In the genomic region with DNA sequence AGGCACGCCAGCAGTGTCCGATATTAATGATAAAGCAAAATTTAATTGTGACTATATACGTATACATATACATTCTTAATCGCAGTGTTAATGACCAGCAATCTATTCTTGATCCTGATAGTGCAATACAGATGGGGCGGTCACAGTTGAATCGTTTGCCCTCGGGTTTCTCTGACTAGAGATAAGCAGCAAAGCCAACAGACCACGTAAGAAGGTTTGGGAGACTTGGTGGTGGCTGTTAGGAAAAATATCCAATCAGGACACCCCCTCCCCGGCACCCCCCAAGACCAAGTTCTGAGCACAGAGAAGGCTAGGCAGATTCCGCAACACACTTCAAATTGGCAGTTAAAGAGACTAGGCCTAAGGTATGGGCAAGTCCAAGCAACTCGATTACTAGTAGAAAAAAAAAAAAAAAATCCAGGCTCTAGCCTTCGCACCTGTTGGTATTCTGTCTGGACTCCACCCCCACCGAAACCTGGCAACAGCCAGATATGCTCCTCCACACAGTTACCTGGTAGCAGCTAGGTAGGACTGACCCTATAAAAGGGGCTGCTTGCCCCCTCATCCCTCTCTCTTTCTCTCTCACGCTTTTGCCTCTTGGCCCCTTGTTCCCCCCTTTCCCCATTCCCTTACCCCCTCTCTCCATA, we compare ENCODE assay signal across 8 mouse cellular contexts. TPM values are rescaled to one million over a fixed set of nuclear protein-coding genes. Genes with fewer than 3 reads are reported as not detected.
DNase-seq lines count a peak whose midpoint lies in the region; ATAC-seq and TF ChIP-seq lines count a peak whose summit lies in the region.

No protein-coding gene starts in this region.

- peaks cover 1% of the 10 kb centered on the region; the same call in 1 of the 2 replicates for H3K4me1 ChIP-seq in heart, adult 2 months (ENCODE audit: control insufficient read depth, insufficient read depth, low read length)
- H3K4me1 ChIP-seq in liver, embryonic 13.5 days (replicated peaks): peaks cover 32% of the 10 kb centered on the region

- H3K9me3 ChIP-seq in liver, embryonic 13.5 days (replicated peaks): no peaks in the 10 kb centered on the region

- intact Hi-C loops in heart, adult 2 months (cut with DNase I): loop anchor here (2.0 to 5.0 kb wide), 3 partner anchors 34 to 62 kb away; partner anchors contain the start of genes Surf1, Surf2 and Surf6

- TF ChIP-seq CTCF in heart, adult 2 months (IDR thresholded peaks at IDR 0.05): no peak
- no peak for TF ChIP-seq CTCF in C2C12 (IDR thresholded peaks at IDR 0.05; ENCODE audit: control insufficient read depth, insufficient read depth, insufficient read length)

- peaks cover 18% of the 10 kb centered on the region for H3K79me3 ChIP-seq in C2C12 (ENCODE audit: low read depth)

- TF ChIP-seq POLR2A in heart, adult 2 months (IDR thresholded peaks at IDR 0.05; ENCODE audit: insufficient read depth, low read depth, low read length): no peak; the same call in 1 of the 2 replicates

- peaks cover 2% of the 10 kb centered on the region; the same call in 1 of the 2 replicates for H3K36me3 ChIP-seq in heart, adult 2 months (ENCODE audit: control insufficient read depth, insufficient read depth, low read length)
- H3K36me3 ChIP-seq in C2C12 (ENCODE audit: control insufficient read depth, insufficient read depth): peaks cover 31% of the 10 kb centered on the region
- H3K36me3 ChIP-seq in liver, embryonic 13.5 days: peaks cover 24% of the 10 kb centered on the region

- H3K79me2 ChIP-seq in heart, adult 2 months (replicated peaks; ENCODE audit: control insufficient read depth, insufficient read depth, low read length): no peaks in the 10 kb centered on the region
- H3K79me2 ChIP-seq in C2C12 (ENCODE audit: control insufficient read depth, insufficient read depth): peaks cover 43% of the 10 kb centered on the region

- ATAC-seq in erythroid progenitor cell, adult 5-6 weeks (replicated peaks; ENCODE audit: low FRiP score, poor library complexity, severe bottlenecking): peak; percentile 22; the same call in 1 of the 2 replicates
- ATAC-seq in liver, embryonic 13.5 days (ENCODE audit: low read depth): peak; percentile 1; the same call in 1 of the 2 replicates
- ATAC-seq in CD4-positive, CD25-positive, alpha-beta regulatory T cell, adult 4 months: no peak

- no peak for TF ChIP-seq EP300 in heart, adult 2 months (IDR thresholded peaks at IDR 0.05; ENCODE audit: insufficient read depth, low read depth, low read length)

- H3K4me3 ChIP-seq in heart, adult 2 months: peak overlapping the region; percentile 99
- H3K4me3 ChIP-seq in C2C12 (ENCODE audit: insufficient read depth, poor library complexity, severe bottlenecking): peak overlapping the region; percentile 92
- peak overlapping the region; percentile 87 for H3K4me3 ChIP-seq in liver, embryonic 13.5 days (replicated peaks)

- no peaks in the 10 kb centered on the region for H3K27me3 ChIP-seq in heart, adult 2 months (ENCODE audit: control insufficient read depth, insufficient read depth, low read length)
- peaks cover 2% of the 10 kb centered on the region for H3K27me3 ChIP-seq in C2C12 (ENCODE audit: control insufficient read depth, insufficient read depth, insufficient read length)
- H3K27me3 ChIP-seq in liver, embryonic 13.5 days: no peaks in the 10 kb centered on the region

- peak overlapping the region; percentile 12 for H3K9ac ChIP-seq in heart, adult 2 months (ENCODE audit: low read depth, low read length)
- peak overlapping the region; percentile 89 for H3K9ac ChIP-seq in liver, embryonic 13.5 days

- H3K4me2 ChIP-seq in liver, embryonic 13.5 days: peak overlapping the region; percentile 82

- peak overlapping the region; percentile 97 for H3K27ac ChIP-seq in heart, adult 2 months
- H3K27ac ChIP-seq in liver, embryonic 13.5 days: peak overlapping the region; percentile 95

- WGBS in heart, adult 2 months: 19% methylated on average over 14 of the region's 14 CpGs
- WGBS in liver, embryonic 13.5 days (ENCODE audit: insufficient replicate concordance): 17% methylated on average over 14 of the region's 14 CpGs

- peak overlapping the region; percentile 15 for H3ac ChIP-seq in C2C12 (ENCODE audit: control insufficient read depth, insufficient read length, low read depth)

- DNase-seq in heart, adult 2 months: no peak
- DNase-seq in heart, adult 11 months: no peak
- DNase-seq in liver, embryonic 13.5 days: no peak
- DNase-seq in adrenal gland, postnatal 10 days: no peak
- no peak for DNase-seq in layer of hippocampus, postnatal 14 days (ENCODE audit: low spot score in 2 of 2)

TF ChIP-seq in C2C12, 6 proteins besides CTCF, POLR2A, EP300 and RAD21:
- TF ChIP-seq USF1 (IDR thresholded peaks at IDR 0.05; ENCODE audit: low read depth) (no peak), MAX (IDR thresholded peaks at IDR 0.05) (no peak), FOSL1 (IDR thresholded peaks at IDR 0.05; ENCODE audit: insufficient read depth, low read length, poor library complexity, severe bottlenecking) (no peak)

RNA-seq across cellular contexts. Expression of gene Rexo4, which starts 0.7 kb away (rescaled TPM):
- 10 to 100 TPM; 11.2 to 13.1 TPM for total RNA-seq in heart, adult 2 months (2021)
- 8.4 and 15.3 TPM in 2 replicates for polyA plus RNA-seq in heart, adult 2 months (2012; rRNA removed)
- 30.0 TPM for polyA plus RNA-seq in C2C12 (2012; fragmentation: generic; extraction: Trizol)
- total RNA-seq in erythroid progenitor cell, adult 5-6 weeks (2015; ENCODE audit: low replicate concordance): 21.8 and 27.4 TPM in 2 replicates
- total RNA-seq in erythroid progenitor cell, adult 5-6 weeks (2017; ENCODE audit: low replicate concordance): 28.0 and 58.3 TPM in 2 replicates
- polyA plus RNA-seq in liver, embryonic 13.5 days (2015; fragmentation: Nextera tagmentation; extraction: Ambion mirVana): 24.8 and 29.7 TPM in 2 replicates
- 10 to 100 TPM; 55.5 to 76.3 TPM for polyA plus RNA-seq in CD4-positive, CD25-positive, alpha-beta regulatory T cell, adult 4 months (2017; shearing (Covaris generic))
- 10 to 100 TPM; 28.6 to 31.0 TPM for total RNA-seq in adrenal gland, postnatal 10 days (2021)
- total RNA-seq in layer of hippocampus, postnatal 14 days (2021): 10 to 100 TPM; 53.5 to 55.7 TPM

RNA-seq across cellular contexts. Expression of gene Adamts13, which starts 8.4 kb away (rescaled TPM):
- not detected for total RNA-seq in heart, adult 2 months (2021)
- polyA plus RNA-seq in heart, adult 2 months (2012; rRNA removed): not detected in 2 replicates
- 0.09 TPM for polyA plus RNA-seq in C2C12 (2012; fragmentation: generic; extraction: Trizol)
- not detected in 2 replicates for total RNA-seq in erythroid progenitor cell, adult 5-6 weeks (2015; ENCODE audit: low replicate concordance)
- total RNA-seq in erythroid progenitor cell, adult 5-6 weeks (2017; ENCODE audit: low replicate concordance): not detected in 2 replicates
- 1.0 and 1.2 TPM in 2 replicates for polyA plus RNA-seq in liver, embryonic 13.5 days (2015; fragmentation: Nextera tagmentation; extraction: Ambion mirVana)
- not detected for polyA plus RNA-seq in CD4-positive, CD25-positive, alpha-beta regulatory T cell, adult 4 months (2017; shearing (Covaris generic))
- total RNA-seq in adrenal gland, postnatal 10 days (2021): 1 to 10 TPM; 1.9 to 3.1 TPM
- 1 to 10 TPM; 1.4 to 1.7 TPM for total RNA-seq in layer of hippocampus, postnatal 14 days (2021)

RNA-seq across cellular contexts. Expression of gene Stkld1, which starts 31.0 kb away (rescaled TPM):
- not detected for total RNA-seq in heart, adult 2 months (2021)
- polyA plus RNA-seq in heart, adult 2 months (2012; rRNA removed): 0.06 TPM in 1 of 2 replicates, not detected in the other
- not detected for polyA plus RNA-seq in C2C12 (2012; fragmentation: generic; extraction: Trizol)
- total RNA-seq in erythroid progenitor cell, adult 5-6 weeks (2015; ENCODE audit: low replicate concordance): not detected in 2 replicates
- total RNA-seq in erythroid progenitor cell, adult 5-6 weeks (2017; ENCODE audit: low replicate concordance): not detected in 2 replicates
- polyA plus RNA-seq in liver, embryonic 13.5 days (2015; fragmentation: Nextera tagmentation; extraction: Ambion mirVana): 0.08 and 0.09 TPM in 2 replicates
- under 1 TPM in 1 of 2 experiments, not detected in 1; 0.42 TPM for polyA plus RNA-seq in CD4-positive, CD25-positive, alpha-beta regulatory T cell, adult 4 months (2017; shearing (Covaris generic))
- total RNA-seq in adrenal gland, postnatal 10 days (2021): under 1 TPM; 0.18 to 0.27 TPM
- under 1 TPM; 0.17 to 0.18 TPM for total RNA-seq in layer of hippocampus, postnatal 14 days (2021)

RNA-seq across cellular contexts. Expression of gene Surf4, which starts 31.1 kb away (rescaled TPM):
- 10 to 100 TPM; 80.9 to 87.1 TPM for total RNA-seq in heart, adult 2 months (2021)
- 124 and 155 TPM in 2 replicates for polyA plus RNA-seq in heart, adult 2 months (2012; rRNA removed)
- polyA plus RNA-seq in C2C12 (2012; fragmentation: generic; extraction: Trizol): 165 TPM
- 16.6 and 38.6 TPM in 2 replicates for total RNA-seq in erythroid progenitor cell, adult 5-6 weeks (2015; ENCODE audit: low replicate concordance)
- 14.9 and 17.2 TPM in 2 replicates for total RNA-seq in erythroid progenitor cell, adult 5-6 weeks (2017; ENCODE audit: low replicate concordance)
- 105 and 116 TPM in 2 replicates for polyA plus RNA-seq in liver, embryonic 13.5 days (2015; fragmentation: Nextera tagmentation; extraction: Ambion mirVana)
- polyA plus RNA-seq in CD4-positive, CD25-positive, alpha-beta regulatory T cell, adult 4 months (2017; shearing (Covaris generic)): 100 to 1,000 TPM in 1 of 2 experiments, 10 to 100 TPM in 1; 83.0 to 121 TPM
- 100 to 1,000 TPM; 118 to 141 TPM for total RNA-seq in adrenal gland, postnatal 10 days (2021)
- total RNA-seq in layer of hippocampus, postnatal 14 days (2021): 10 to 100 TPM; 60.2 to 61.7 TPM

RNA-seq across cellular contexts. Expression of gene Cacfd1, which starts 44.9 kb away (rescaled TPM):
- total RNA-seq in heart, adult 2 months (2021): 10 to 100 TPM; 44.5 to 44.7 TPM
- 57.7 and 82.3 TPM in 2 replicates for polyA plus RNA-seq in heart, adult 2 months (2012; rRNA removed)
- polyA plus RNA-seq in C2C12 (2012; fragmentation: generic; extraction: Trizol): 18.4 TPM
- total RNA-seq in erythroid progenitor cell, adult 5-6 weeks (2015; ENCODE audit: low replicate concordance): 4.0 and 6.7 TPM in 2 replicates
- 1.1 and 2.1 TPM in 2 replicates for total RNA-seq in erythroid progenitor cell, adult 5-6 weeks (2017; ENCODE audit: low replicate concordance)
- 12.6 and 13.4 TPM in 2 replicates for polyA plus RNA-seq in liver, embryonic 13.5 days (2015; fragmentation: Nextera tagmentation; extraction: Ambion mirVana)
- polyA plus RNA-seq in CD4-positive, CD25-positive, alpha-beta regulatory T cell, adult 4 months (2017; shearing (Covaris generic)): 10 to 100 TPM; 18.6 to 18.9 TPM
- total RNA-seq in adrenal gland, postnatal 10 days (2021): 10 to 100 TPM; 40.6 to 42.0 TPM
- 10 to 100 TPM; 50.6 to 52.1 TPM for total RNA-seq in layer of hippocampus, postnatal 14 days (2021)
